Mouse (Mus musculus) kidney, adult 2 months (tissue): ENCODE results near the gene Ntf3.

ENCODE experiments used
- CTCF ChIP-seq: fragments of 200-500 bp; conservative IDR thresholded peaks from 2 replicates; pipeline ENCODE4 v1.5.1; 2011; ENCODE audit warnings: low read depth, mild to moderate bottlenecking, control low read depth, low read length, moderate library complexity, mixed read lengths; ENCODE audit not compliant: insufficient read depth, insufficient read length
- POLR2A ChIP-seq: fragments of 200-500 bp; IDR thresholded peaks from one replicate; pipeline ENCODE4 v1.6.1; 2011; ENCODE audit warnings: low read depth, low read length, control low read depth

- TF ChIP-seq CTCF (no peak), POLR2A (no peak)
Measured at GRCm38 (mm10) chr6:126106798-126107173, 59.9 kb downstream of the Ntf3 start.
